Mouse (Mus musculus) testis, postnatal 10 days (tissue): ENCODE measurements at regions not wholly inside any gene's neighbourhood (a gene's known extent, or its start where the extent isn't known, plus 50 kb on each side); places are given as distances from the start of the nearest gene placed in this dataset.

Experiments
- DNase-seq: peaks from one replicate; pipeline ENCODE4 v3.0.0; 2021; ENCODE audit warnings: low spot score

DNA sequence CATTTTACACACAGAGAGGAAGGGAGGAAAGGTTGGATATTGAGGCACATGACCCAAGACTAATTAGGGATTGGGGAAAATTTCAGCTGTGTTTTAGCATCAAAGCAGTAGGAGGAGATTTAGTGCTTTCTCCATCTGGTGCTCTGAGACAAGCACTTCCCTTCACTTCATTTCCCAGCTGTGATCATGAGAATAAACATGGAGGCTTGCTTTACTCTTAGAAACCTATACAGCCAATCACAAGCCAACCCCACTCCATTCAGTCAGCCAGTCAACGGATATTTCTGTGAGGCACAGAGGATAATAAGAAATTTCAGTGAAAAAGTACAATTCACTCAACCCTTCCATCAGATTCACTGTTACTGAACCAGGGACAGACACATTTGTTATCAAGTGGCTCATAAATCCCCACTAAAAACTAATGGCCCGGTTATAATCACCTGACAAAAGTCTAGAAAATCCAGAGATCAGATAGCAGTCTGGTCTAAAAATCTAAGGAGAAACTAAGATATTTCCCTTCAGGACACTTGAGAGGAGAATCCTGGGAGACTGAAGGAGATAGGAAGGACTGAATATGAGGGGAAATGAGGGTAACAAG is 249.7 kb upstream of the Map3k7 start:
- DNase-seq: no peak

DNA sequence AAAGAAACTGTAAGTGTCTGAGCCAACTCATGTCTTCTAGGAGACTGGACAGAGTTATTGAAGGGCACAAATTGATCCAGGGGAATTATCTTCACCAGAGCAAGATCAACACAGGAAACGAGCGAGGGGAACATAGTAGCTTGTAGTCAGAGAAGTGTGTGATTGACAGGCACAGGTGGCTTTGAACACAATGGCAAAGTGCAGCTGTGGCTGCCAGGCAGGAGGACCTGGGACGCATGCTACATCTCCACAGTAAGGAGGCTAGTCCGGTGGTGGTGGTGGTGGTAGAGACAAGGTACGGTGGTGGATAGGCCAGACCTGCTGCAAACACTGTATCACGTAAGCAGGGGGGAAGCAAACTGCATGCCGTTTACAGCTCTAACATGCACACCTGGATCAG is 240.4 kb upstream of the Map3k7 start:
- DNase-seq: no peak

GRCm38 (mm10) chr4:31724400-31724799 is 239.5 kb upstream of the Map3k7 start:
- no peak for DNase-seq

GRCm38 (mm10) chr4:31727498-31728148 is 236.3 kb upstream of the Map3k7 start:
- no peak for DNase-seq

GRCm38 (mm10) chr4:31728149-31728516 is 235.8 kb upstream of the Map3k7 start:
- no peak for DNase-seq

- DNase-seq: no peak
Observed at GRCm38 (mm10) chr4:31743776-31744175, 220.1 kb upstream of the Map3k7 start.

DNA sequence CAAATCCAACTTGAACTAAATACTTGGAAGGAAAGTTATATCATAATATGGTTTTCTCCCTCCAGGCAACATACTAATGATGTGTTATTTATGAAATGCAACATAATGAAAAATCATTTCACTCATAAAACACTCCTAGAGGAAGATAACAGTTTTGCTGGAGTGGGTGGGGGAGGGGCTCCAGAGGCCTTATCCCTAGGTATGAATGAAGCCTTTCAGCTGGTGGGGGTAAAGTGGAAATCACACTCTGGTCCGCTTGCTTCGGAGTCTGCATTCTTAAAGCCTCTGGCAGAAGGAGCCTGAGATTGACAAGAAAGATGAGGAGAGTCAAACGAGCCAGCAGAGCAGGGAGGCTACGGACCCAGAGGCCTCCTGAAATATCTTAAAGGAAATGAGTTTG is 219.5 kb upstream of the Map3k7 start:
- DNase-seq: no peak

DNA sequence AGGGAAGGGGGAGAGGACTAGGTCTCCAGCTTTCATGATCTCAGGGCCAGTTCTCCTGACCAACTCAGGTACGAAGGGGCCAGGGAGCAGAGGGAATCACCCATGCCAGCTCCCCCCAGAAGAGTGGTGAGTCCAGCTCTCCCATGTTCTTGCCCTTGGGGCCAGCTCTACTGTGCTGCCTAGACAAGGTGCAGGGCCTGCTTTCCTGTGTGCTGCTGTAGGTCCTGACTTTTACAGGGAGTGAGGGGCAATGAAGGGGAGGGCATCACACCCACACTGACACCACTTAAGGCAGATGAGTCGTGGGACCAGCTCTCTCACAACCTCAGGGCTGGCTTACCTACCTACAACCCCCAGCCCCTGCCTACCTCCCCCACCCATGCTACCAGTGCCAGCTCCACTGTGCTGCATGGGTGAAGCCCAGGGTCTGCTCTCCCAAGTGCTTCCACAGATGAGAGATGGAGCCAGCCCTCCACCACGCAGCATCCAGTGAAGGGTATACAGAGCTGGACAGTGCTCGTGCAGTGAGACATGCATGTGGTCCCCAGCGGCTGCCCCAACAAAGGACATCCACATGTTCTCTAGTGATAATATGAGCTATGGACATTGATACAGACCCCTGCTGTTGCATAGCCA is 210.1 kb upstream of the Map3k7 start:
- no peak for DNase-seq

DNA sequence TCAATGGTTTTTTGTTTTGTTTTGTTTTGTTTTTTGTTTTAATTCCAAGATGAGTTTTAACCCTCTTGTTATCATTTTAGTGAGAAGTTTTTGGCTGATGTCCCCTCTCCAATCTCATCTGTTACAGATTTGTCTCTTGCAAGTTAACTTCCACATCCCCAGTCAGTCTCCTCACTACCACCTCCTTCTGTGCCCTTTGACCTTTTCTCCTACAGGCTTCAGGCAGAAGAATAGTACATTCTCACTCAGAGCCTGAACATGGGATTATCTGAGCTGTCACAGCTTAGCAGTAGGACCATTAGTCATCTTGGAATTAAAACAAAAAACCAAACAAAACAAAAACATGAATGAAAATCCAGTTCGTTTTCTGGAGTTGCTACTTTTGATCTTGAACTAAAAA is 206.8 kb upstream of the Map3k7 start:
- no peak for DNase-seq

GRCm38 (mm10) chr4:31760116-31760515 is 203.8 kb upstream of the Map3k7 start:
- DNase-seq: no peak

GRCm38 (mm10) chr4:31762199-31762598 is 201.7 kb upstream of the Map3k7 start:
- no peak for DNase-seq

DNA sequence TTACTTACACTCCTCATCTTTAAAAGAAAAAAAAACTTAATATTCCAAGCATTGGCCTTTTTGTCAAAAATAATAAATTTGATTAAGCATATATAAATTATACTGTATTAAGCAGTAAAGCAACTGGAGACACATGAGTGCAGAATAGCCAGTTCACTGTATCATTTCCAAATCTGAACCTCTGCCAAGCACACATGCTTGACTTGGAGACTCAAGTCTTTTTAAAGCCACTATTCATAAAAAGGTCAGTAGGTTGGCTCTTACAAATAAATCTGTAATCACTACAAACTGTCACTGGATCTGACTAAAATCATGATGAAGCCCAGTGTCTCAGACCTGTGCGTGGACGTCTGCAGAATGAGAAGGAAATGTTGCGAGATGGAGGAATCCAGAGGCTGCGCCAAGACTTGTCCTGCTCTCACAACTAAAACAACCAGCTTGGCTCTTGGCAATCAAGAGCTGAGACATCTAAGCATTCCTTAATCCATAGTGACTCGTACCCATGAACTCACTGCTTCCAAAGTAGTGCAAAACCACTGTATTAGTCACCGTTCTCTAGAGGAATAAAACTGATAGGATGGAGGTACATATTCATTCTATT is 195.8 kb upstream of the Map3k7 start:
- no peak for DNase-seq

DNA sequence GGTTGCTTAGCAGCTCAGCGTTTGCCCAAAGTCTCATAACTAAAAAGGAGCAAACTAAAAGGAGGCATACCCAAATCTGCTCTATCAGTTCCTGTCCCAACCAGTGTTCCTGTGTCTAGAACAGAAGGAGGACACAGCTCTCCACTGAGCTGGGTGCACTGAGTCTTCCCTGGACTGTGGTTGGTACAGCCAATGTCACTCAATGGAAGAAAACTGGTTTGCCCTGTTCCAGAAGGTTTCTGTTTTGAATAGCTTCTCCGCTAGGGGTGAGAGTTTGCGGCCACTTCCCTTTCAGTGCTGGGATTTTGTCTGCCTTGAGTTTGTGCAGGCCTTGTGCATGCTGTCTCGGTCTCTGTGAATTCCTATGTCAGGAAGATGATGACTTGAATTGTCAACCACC is 194.6 kb upstream of the Map3k7 start:
- no peak for DNase-seq

DNA sequence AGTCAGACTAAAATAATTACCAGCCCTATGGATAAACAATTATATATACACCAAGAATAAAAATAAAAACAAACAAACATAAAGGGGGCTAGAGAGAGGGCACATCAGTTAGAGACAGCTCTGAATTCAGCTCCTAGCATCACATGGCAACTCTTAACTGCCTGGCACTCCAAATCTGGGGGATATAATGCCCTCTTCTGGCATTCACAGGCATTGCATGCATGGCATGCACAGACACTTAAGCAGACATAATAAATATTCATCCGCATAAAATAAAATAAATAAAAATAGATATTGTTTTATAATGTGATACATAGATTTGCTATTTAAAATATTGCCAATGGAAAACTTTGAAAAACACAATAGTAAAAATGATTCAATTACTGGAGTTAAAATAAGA is 177.6 kb upstream of the Map3k7 start:
- DNase-seq: no peak

DNA sequence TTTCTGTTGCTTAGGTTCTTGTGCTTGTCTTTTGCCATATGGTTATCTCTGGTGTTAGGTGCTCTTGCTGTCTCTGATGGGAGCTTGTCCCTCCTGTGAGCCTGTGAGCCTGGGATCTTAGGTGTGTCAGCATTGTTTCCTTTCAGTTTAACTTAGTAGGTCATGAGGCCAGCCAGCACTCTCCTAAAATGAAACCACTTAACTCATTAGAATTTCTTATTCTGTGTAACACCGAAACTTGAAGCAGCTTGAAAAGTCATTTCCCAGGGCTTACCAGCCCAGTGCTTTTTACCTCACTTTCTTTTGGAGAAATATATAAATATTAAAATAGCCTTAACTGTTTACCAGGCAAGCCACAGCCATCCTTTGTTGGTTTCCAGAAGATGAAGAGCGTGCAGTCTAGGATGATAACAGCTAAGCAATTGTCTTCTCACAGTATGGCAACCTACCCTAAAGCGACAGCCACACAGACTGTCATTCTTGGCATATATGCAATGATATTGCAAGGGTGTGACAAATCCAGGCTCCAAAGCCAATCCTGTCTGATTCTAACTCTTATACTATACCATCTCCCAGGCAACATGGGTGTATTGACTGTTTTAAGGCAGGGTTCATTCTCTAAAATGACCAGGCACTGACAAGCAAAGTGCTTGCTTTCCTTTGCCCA is 146.2 kb upstream of the Map3k7 start:
- no peak for DNase-seq

GRCm38 (mm10) chr4:31819521-31820259 is 144.2 kb upstream of the Map3k7 start:
- no peak for DNase-seq

GRCm38 (mm10) chr4:31823574-31824348 is 140.1 kb upstream of the Map3k7 start:
- DNase-seq: no peak

DNA sequence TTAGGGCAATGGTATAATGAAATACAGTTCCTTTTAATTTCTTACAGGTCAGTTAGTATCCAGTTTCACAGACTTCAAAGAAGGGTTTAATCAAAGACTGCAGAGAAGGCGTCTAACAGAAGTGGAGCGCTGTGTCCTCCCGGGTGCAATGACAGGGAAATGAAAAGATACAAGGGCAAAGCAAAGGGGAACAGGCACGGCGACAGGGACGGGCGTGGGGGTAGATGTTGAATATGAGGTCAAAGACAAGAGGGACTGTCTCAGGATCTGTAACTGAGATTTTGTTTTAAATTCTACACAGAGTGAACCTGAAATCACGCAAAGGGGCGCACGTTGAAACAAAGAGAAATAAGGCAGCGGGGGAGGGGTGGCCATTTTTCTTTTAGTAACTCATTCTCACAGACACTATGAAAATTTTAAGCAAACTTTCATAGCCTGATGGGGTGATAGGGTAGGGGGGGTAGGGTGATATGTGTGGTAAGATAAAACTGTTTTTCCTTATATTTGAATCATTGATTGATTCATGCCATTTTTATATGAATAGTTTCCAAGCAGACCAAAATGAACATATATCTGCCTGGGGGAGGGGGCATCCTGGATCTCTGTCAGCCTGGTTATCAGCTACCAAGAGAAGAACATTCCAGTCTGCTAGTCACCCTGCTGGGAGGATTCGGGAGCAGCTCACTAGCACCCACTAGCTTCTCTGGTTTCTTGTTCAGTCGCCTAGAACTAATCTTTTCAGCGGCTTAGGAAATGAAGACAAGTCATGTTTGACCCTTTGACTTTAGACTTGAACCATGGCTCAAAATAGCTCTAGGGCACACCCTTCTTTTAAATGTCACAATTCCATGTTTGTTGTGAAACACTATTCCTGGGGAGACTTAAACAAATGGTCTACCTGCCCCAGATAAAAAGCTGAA is 139.1 kb upstream of the Map3k7 start:
- DNase-seq: no peak

GRCm38 (mm10) chr4:31825438-31825830 is 138.5 kb upstream of the Map3k7 start:
- DNase-seq: no peak

DNA sequence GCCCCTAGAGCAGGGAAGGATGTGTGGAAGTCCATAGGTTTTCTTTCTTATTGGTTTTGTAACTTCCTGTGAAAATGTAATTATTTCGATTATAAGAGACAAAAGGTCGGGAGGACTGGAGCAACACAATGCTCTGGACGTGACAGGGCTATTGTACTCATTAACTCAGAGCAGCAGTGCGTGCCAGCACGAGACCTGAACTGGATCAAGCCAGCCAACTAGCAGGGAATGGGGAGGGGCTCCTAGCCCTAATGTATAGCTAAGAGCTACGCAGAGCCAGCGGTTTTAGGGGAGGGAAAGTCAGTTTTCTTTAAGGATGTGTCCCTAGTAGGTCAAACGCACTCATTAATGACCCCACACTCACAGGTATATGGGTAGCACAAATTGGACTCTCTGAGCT is 137.2 kb upstream of the Map3k7 start:
- no peak for DNase-seq
